Mouse (Mus musculus) liver, adult 2 months (tissue): ENCODE measurements at regions not wholly inside any gene's neighbourhood (a gene's known extent, or its start where the extent isn't known, plus 50 kb on each side); places are given as distances from the start of the nearest gene placed in this dataset.

ENCODE experiments used
- CTCF ChIP-seq: fragments of 200-500 bp; IDR thresholded peaks from 2 replicates; pipeline ENCODE4 v1.5.1; 2011; ENCODE audit warnings: low read depth, low read length, control low read depth
- POLR2A ChIP-seq: fragments of 200-500 bp; IDR thresholded peaks from 2 replicates; pipeline ENCODE4 v1.6.1; 2011; ENCODE audit warnings: low read length, control low read depth; ENCODE audit not compliant: insufficient read depth; ENCODE audit errors: extremely low read depth

GRCm38 (mm10) chr19:25980308-25980707, 308.1 kb downstream of the Dmrt2 start:
- TF ChIP-seq CTCF, result no peak
- TF ChIP-seq POLR2A, result no peak
